Mouse (Mus musculus): ENCODE data around the gene Spsb2. TPM values are rescaled to one million over a fixed set of nuclear protein-coding genes. Genes with fewer than 3 reads are reported as not detected.
A peak's percentile ranks its signal among the peaks of the same experiment; 100 is the strongest.

The Spsb2 gene
- polyA plus RNA-seq, 1 experiment from 2014 or later, result 4.7 TPM

DNA sequence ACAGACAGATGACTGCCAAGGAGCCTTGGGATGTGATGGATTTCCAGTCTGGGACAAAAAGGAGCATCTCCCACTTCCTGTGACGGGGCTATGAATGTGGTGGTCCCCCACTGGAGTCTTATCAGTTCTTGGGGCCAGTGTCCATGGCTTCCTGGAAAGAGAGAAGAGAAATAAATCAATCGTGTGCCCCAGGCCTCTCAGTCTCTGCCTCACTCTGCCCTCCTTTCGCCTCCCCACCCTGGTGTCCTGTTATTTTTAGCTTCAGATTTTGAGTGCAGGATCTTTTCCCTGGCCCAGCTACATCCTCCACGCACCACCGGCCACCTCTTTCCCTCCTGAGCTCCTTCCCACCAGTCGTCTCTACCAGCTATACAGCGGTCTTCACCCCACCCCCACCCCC lies 38.4 kb upstream of the Spsb2 start:
- no peak overlapping the region for H3K27ac ChIP-seq (ENCODE audit: low read depth, low read length)
- 61% methylated on average over 7 of the region's 7 CpGs for WGBS
- H3K27me3 ChIP-seq (replicated peaks; ENCODE audit: control insufficient read depth, insufficient read depth, low read length), result no peaks in the 10 kb centered on the region
- H3K36me3 ChIP-seq (ENCODE audit: control insufficient read depth, insufficient read depth, low read length), result no peaks in the 10 kb centered on the region
- no peaks in the 10 kb centered on the region for H3K9me3 ChIP-seq (replicated peaks; ENCODE audit: control insufficient read depth, low read length)
- peak overlapping the region; percentile 43 for H3K4me3 ChIP-seq (ENCODE audit: low read depth, low read length)
- DNase-seq (ENCODE audit: low spot score) (no peak), ATAC-seq (no peak)
- peak overlapping the region; percentile 71 for H3K9ac ChIP-seq (ENCODE audit: low read length)
- H3K4me1 ChIP-seq (ENCODE audit: control insufficient read depth, insufficient read depth, low read length), result peaks cover 5% of the 10 kb centered on the region
- peak overlapping the region; percentile 77 for H3K4me2 ChIP-seq (ENCODE audit: low read length)

DNA sequence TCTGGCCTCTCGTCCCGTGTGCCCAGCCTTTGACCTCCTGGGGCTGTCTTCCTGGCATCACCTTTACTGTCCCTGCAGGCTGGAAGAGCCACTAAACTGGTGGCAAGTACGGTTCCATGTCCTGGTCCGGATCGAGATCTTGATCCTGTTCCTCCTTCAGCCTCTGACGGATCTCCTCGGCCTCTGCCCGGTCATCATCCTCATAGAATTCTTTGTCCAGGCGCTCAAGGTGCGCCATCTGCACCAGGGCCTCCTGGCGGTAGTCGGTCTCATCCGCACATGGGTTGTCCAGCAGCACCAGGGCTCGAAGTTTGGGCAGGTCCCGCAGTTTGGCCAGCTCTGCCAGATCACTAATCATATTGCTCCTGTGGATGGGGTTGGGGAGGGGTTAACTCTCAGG lies 38.0 kb upstream of the Spsb2 start:
- ATAC-seq, result no peak
- DNase-seq (ENCODE audit: low spot score), result no peak
- Histone ChIP-seq H3K4me1 (ENCODE audit: control insufficient read depth, insufficient read depth, low read length) (peaks cover 5% of the 10 kb centered on the region), H3K9ac (ENCODE audit: low read length) (no peak overlapping the region), H3K36me3 (ENCODE audit: control insufficient read depth, insufficient read depth, low read length) (no peaks in the 10 kb centered on the region), H3K27ac (ENCODE audit: low read depth, low read length) (no peak overlapping the region), H3K4me2 (ENCODE audit: low read length) (no peak overlapping the region), H3K4me3 (ENCODE audit: low read depth, low read length) (no peak overlapping the region), H3K9me3 (replicated peaks; ENCODE audit: control insufficient read depth, low read length) (no peaks in the 10 kb centered on the region), H3K27me3 (replicated peaks; ENCODE audit: control insufficient read depth, insufficient read depth, low read length) (no peaks in the 10 kb centered on the region)
- 92% methylated on average over 15 of the region's 15 CpGs for WGBS

DNA sequence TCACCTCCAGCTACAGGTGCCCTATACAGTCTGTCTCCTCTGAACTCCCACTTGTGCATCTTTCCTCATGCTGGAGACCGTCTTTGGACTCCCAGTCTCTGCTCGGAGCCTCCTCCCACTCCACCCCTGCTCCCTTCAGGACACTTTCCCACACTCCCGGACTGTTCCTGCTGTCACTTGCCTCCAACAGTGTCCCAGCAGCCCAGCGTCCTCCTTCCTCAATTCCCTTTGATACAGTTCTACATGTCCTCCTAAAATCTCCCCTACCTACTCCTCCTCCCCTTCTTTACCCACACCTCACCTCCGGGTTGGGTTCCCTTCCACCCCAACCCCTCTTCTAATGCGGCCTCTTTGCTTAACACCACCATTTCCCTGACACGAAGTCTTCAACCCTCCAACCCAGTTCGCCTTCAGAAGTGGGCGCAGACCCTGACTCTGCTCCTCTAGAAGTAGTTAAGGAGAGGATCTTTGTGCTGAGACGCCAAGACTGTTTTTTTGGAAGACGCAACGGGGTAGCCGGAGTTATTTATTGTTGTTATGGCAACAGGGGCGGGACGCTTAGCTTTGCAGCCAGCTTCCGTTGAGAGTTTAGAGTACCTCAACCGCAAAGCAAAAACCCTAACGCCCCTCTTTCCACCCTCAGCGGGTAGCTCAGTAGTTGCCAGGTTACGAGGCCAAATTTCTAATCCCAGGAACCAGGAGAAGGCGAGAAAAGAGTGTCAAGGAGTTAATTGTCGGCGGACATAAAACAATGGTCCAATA lies 29.1 kb upstream of the Spsb2 start, which contains the start of gene Lrrc23:
Lrrc23 (minus strand) TSS at position 506 of the 762 bp plus-strand sequence.
- H3K27me3 ChIP-seq (replicated peaks; ENCODE audit: control insufficient read depth, insufficient read depth, low read length), result no peaks in the 10 kb centered on the region
- no peak within 1 kb of the TSS for H3K27ac ChIP-seq (ENCODE audit: low read depth, low read length)
- WGBS, result 2% methylated on average over 23 of the region's 23 CpGs
- peaks cover 2% of the 10 kb centered on the region; the same call in 1 of the 2 replicates for H3K4me1 ChIP-seq (ENCODE audit: control insufficient read depth, insufficient read depth, low read length)
- peak within 1 kb of the TSS; percentile 66 for H3K4me2 ChIP-seq (ENCODE audit: low read length)
- H3K4me3 ChIP-seq (ENCODE audit: low read depth, low read length), result peak within 1 kb of the TSS; percentile 29
- DNase-seq (ENCODE audit: low spot score), result peak; percentile 80
- no peaks in the 10 kb centered on the region for H3K36me3 ChIP-seq (ENCODE audit: control insufficient read depth, insufficient read depth, low read length)
- H3K9ac ChIP-seq (ENCODE audit: low read length), result peak within 1 kb of the TSS; percentile 1; the same call in 1 of the 2 replicates
- H3K9me3 ChIP-seq (replicated peaks; ENCODE audit: control insufficient read depth, low read length), result no peaks in the 10 kb centered on the region
- peak; percentile 71 for ATAC-seq

DNA sequence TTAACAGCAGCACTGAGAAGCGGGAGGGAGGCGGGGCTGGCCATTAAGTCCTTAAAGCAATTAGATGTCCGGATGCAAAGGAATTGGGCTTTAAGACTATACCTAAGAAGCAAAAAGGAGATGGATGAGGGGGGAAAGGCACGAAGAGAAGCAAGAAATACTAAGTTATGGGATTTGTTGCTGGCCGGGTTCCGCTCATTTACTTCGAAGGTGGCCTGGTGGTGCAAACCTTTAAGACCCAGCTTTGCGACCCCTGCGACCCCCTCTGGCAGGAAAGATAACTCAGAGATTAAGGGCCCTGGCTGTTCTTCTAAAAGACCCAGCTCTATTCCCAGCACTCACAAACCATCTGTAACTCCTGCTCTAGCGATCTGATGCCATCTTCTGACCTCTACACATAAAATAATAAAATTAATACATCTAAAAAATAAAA lies 28.5 kb upstream of the Spsb2 start:
- H3K9ac ChIP-seq (ENCODE audit: low read length), result peak overlapping the region; percentile 1; the same call in 1 of the 2 replicates
- peaks cover 2% of the 10 kb centered on the region; the same call in 1 of the 2 replicates for H3K4me1 ChIP-seq (ENCODE audit: control insufficient read depth, insufficient read depth, low read length)
- DNase-seq (ENCODE audit: low spot score) (no peak), ATAC-seq (0 out of 2 replicates have a peak, but pooled peaks have one; percentile 25)
- H3K4me3 ChIP-seq (ENCODE audit: low read depth, low read length), result peak overlapping the region; percentile 29
- no peaks in the 10 kb centered on the region for H3K36me3 ChIP-seq (ENCODE audit: control insufficient read depth, insufficient read depth, low read length)
- H3K27me3 ChIP-seq (replicated peaks; ENCODE audit: control insufficient read depth, insufficient read depth, low read length), result no peaks in the 10 kb centered on the region
- H3K9me3 ChIP-seq (replicated peaks; ENCODE audit: control insufficient read depth, low read length), result no peaks in the 10 kb centered on the region
- peak overlapping the region; percentile 66 for H3K4me2 ChIP-seq (ENCODE audit: low read length)
- no peak overlapping the region for H3K27ac ChIP-seq (ENCODE audit: low read depth, low read length)
- WGBS, result 1% methylated on average over 10 of the region's 10 CpGs

DNA sequence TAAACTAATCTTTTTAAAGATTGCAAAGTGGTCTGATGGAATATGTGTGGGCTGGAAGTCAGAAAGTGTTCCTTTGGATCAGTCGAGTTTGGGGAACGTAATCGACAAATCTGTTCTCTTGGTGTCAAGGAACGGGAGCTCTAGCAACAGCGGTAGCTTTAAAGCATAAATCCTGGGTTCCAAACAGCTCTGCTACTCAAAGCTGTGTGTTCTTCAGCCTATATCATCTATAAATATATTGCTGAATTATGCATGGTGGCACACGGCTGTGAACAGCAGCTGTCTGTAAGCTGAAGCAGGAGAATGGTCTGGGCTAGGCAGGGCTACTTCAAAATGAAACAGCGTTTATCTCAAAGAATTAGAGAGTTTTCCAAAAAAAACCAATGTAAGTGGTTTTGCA lies 27.5 kb upstream of the Spsb2 start:
- DNase-seq (ENCODE audit: low spot score), result no peak
- no peak for ATAC-seq
- 86% methylated on average over 7 of the region's 7 CpGs for WGBS

DNA sequence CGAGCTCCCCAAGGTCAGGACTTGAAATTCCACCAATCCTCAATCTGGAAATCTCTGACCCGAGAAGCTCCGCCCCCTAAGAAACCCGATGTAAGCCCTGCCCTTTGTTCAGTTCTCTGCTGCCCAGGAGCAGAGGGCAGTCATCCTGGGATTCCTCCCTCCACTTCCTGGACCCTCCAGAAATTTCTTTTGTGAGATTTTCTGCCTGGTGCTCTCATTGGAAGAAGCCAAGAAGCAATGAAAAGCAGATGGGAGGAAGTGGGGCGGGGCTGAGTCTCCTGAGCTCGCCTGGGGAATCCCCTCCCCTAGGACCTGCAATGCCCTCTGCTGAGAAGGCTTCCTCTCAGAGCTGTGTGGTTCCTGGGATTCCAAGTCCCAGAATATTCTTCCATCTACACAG lies 26.0 kb upstream of the Spsb2 start:
- H3K4me1 ChIP-seq (ENCODE audit: control insufficient read depth, insufficient read depth, low read length), result peaks cover 2% of the 10 kb centered on the region; the same call in 1 of the 2 replicates
- H3K27me3 ChIP-seq (replicated peaks; ENCODE audit: control insufficient read depth, insufficient read depth, low read length), result no peaks in the 10 kb centered on the region
- no peak overlapping the region for H3K4me3 ChIP-seq (ENCODE audit: low read depth, low read length)
- DNase-seq (ENCODE audit: low spot score), result no peak
- no peak for ATAC-seq
- H3K9me3 ChIP-seq (replicated peaks; ENCODE audit: control insufficient read depth, low read length), result no peaks in the 10 kb centered on the region
- 23% methylated on average over 6 of the region's 6 CpGs for WGBS
- H3K4me2 ChIP-seq (ENCODE audit: low read length), result no peak overlapping the region; the same call in 1 of the 2 replicates
- no peak overlapping the region for H3K9ac ChIP-seq (ENCODE audit: low read length)
- H3K36me3 ChIP-seq (ENCODE audit: control insufficient read depth, insufficient read depth, low read length), result no peaks in the 10 kb centered on the region
- H3K27ac ChIP-seq (ENCODE audit: low read depth, low read length), result no peak overlapping the region

More for the DNA sequence above, 27.5 kb upstream of the Spsb2 start:
- Histone ChIP-seq H3K4me1 (ENCODE audit: control insufficient read depth, insufficient read depth, low read length) (peaks cover 2% of the 10 kb centered on the region; the same call in 1 of the 2 replicates), H3K9ac (ENCODE audit: low read length) (no peak overlapping the region), H3K27me3 (replicated peaks; ENCODE audit: control insufficient read depth, insufficient read depth, low read length) (no peaks in the 10 kb centered on the region), H3K36me3 (ENCODE audit: control insufficient read depth, insufficient read depth, low read length) (no peaks in the 10 kb centered on the region), H3K4me3 (ENCODE audit: low read depth, low read length) (no peak overlapping the region), H3K9me3 (replicated peaks; ENCODE audit: control insufficient read depth, low read length) (no peaks in the 10 kb centered on the region), H3K4me2 (ENCODE audit: low read length) (no peak overlapping the region), H3K27ac (ENCODE audit: low read depth, low read length) (no peak overlapping the region)

DNA sequence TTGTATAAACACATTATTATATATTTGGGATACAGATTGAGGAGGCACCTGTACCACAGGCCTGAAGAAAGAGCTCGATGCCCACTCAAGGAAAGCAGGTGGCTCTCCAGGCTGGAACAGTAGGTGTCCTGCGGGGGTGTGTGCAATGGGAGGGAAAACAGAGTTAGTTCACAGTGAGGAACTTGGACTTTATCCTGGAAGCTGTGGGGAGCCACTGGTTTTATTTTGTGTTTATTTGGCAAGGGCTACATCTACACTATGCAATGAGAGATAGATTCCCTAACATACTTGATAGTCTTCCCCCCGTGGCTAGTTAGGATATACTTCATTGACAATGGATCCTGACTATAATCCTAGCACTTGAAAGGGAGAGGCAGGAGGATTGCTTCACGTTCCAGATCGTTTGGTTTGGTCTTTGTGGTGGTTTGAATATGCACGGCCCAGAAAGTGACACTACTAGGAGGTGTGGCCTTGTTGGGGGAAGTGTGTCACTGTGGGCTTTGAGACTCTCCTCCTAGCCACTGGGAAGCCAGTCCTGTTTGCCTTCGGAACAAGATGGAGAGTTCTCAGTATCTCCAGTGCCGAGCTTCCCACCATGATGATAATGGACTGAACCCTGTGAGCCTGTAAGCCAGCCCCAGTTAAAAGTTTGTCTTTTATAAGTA lies 21.6 kb upstream of the Spsb2 start:
- Histone ChIP-seq H3K27me3 (replicated peaks; ENCODE audit: control insufficient read depth, insufficient read depth, low read length) (no peaks in the 10 kb centered on the region), H3K4me2 (ENCODE audit: low read length) (no peak overlapping the region), H3K4me3 (ENCODE audit: low read depth, low read length) (no peak overlapping the region), H3K36me3 (ENCODE audit: control insufficient read depth, insufficient read depth, low read length) (no peaks in the 10 kb centered on the region), H3K4me1 (ENCODE audit: control insufficient read depth, insufficient read depth, low read length) (0 out of 2 replicates have a peak, but pooled peaks cover 2% of the 10 kb centered on the region), H3K9ac (ENCODE audit: low read length) (no peak overlapping the region), H3K27ac (ENCODE audit: low read depth, low read length) (no peak overlapping the region), H3K9me3 (replicated peaks; ENCODE audit: control insufficient read depth, low read length) (no peaks in the 10 kb centered on the region)
- ATAC-seq (no peak), DNase-seq (ENCODE audit: low spot score) (no peak)
- WGBS, result 48% methylated on average over 8 of the region's 8 CpGs

DNA sequence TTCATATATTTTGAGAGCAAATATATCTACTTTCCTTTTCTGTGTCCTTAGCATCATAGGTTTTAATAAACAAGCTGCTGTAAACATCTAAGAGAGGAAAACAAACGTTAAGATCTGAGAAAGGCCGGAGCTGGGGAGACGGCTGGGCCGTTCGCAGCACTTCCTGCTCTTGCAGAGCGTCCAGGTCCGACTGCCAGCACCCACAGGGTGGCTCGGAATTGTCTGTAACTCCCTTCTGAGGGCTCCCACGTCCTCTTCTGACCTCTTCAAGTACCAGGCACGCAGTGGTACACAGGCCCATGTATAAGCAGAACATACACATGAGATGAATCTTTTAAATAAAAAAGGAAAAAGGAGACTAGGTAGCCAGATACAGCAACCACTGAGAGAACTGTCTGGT lies 20.7 kb upstream of the Spsb2 start:
- Histone ChIP-seq H3K9me3 (replicated peaks; ENCODE audit: control insufficient read depth, low read length) (no peaks in the 10 kb centered on the region), H3K4me3 (ENCODE audit: low read depth, low read length) (no peak overlapping the region), H3K36me3 (ENCODE audit: control insufficient read depth, insufficient read depth, low read length) (no peaks in the 10 kb centered on the region), H3K4me1 (ENCODE audit: control insufficient read depth, insufficient read depth, low read length) (no peaks in the 10 kb centered on the region), H3K9ac (ENCODE audit: low read length) (no peak overlapping the region), H3K27me3 (replicated peaks; ENCODE audit: control insufficient read depth, insufficient read depth, low read length) (no peaks in the 10 kb centered on the region), H3K4me2 (ENCODE audit: low read length) (no peak overlapping the region), H3K27ac (ENCODE audit: low read depth, low read length) (no peak overlapping the region)
- WGBS, result 86% methylated on average over 10 of the region's 10 CpGs
- DNase-seq (ENCODE audit: low spot score) (no peak), ATAC-seq (no peak)

DNA sequence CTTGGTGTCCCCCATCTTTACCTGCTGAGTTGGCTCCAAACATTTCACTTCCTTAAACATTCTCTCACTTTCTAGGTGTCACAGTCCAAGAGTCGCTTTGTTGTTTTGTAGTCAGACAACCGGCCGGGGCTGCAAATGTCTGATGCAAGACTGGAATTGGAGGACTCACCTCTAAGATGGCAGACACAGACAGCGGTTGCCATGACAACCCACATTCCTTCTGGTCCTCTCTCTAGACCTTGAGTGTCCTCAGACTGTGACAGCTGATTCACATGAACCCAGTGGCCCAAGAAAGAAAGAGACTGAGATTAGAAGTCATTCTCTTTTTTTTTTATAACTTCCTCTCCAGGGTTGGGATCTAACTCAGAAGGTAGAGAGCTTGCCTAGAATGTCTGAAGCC lies 18.9 kb upstream of the Spsb2 start:
- no peak for DNase-seq (ENCODE audit: low spot score)
- H3K4me3 ChIP-seq (ENCODE audit: low read depth, low read length), result no peak overlapping the region
- no peak for ATAC-seq
- no peak overlapping the region for H3K9ac ChIP-seq (ENCODE audit: low read length)
- H3K9me3 ChIP-seq (replicated peaks; ENCODE audit: control insufficient read depth, low read length), result no peaks in the 10 kb centered on the region
- no peak overlapping the region for H3K27ac ChIP-seq (ENCODE audit: low read depth, low read length)
- no peaks in the 10 kb centered on the region for H3K27me3 ChIP-seq (replicated peaks; ENCODE audit: control insufficient read depth, insufficient read depth, low read length)
- 88% methylated on average over 4 of the region's 4 CpGs for whole genome bisulfite sequencing
- H3K4me1 ChIP-seq (ENCODE audit: control insufficient read depth, insufficient read depth, low read length), result no peaks in the 10 kb centered on the region
- H3K4me2 ChIP-seq (ENCODE audit: low read length), result no peak overlapping the region
- H3K36me3 ChIP-seq (ENCODE audit: control insufficient read depth, insufficient read depth, low read length), result no peaks in the 10 kb centered on the region

Measured in forebrain, embryonic 14.5 days (tissue).